Mouse (Mus musculus): ENCODE data around the gene Dctn3.

GRCm38 (mm10) chr4:41716834-41717233 is 6.1 kb downstream of the Dctn3 start:
- TF ChIP-seq EP300 (IDR thresholded peaks at IDR 0.05; ENCODE audit: low read depth in 1 of 2, low read length in 2 of 2) (no peak), TBP (IDR thresholded peaks at IDR 0.05; ENCODE audit: low read depth, low read length) (no peak), ETS1 (IDR thresholded peaks at IDR 0.05; ENCODE audit: low read depth, low read length) (no peak), POLR2AphosphoS2 (IDR thresholded peaks at IDR 0.05; ENCODE audit: low read length) (no peak), HCFC1 (IDR thresholded peaks at IDR 0.05; ENCODE audit: low read depth, low read length) (no peak), CTCF (IDR thresholded peaks at IDR 0.05 in 2 of 3, conservative IDR thresholded peaks at IDR 0.05 in 1 of 3; ENCODE audit: control insufficient read depth in 1 of 3, insufficient read depth in 1 of 3, low read depth in 2 of 3, low read length in 3 of 3, poor library complexity in 1 of 3, severe bottlenecking in 1 of 3) (no peak), RAD21 (IDR thresholded peaks at IDR 0.05; ENCODE audit: low read depth, low read length) (no peak)
